Mouse (Mus musculus) liver, embryonic 13.5 days (tissue): ENCODE measurements at regions not wholly inside any gene's neighbourhood (a gene's known extent, or its start where the extent isn't known, plus 50 kb on each side); places are given as distances from the start of the nearest gene placed in this dataset.

Source experiments
- ATAC-seq: fragments of 200-750 bp; cut with Nextera tagmentation; 2 replicates; pipeline ENCODE4 v1.8.0; 2017; ENCODE audit warnings: low read depth, mild to moderate bottlenecking, moderate number of reproducible peaks, moderate library complexity
- DNase-seq: peaks from one replicate; pipeline ENCODE4 v3.0.0; 2022
- H3K27ac ChIP-seq: fragments of 300-500 bp; sonication (generic); 2 replicates; pipeline ENCODE4 v1.5.1; 2015; ENCODE audit warnings: moderate library complexity, mild to moderate bottlenecking, inconsistent platforms
- H3K27me3 ChIP-seq: fragments of 300-500 bp; sonication (generic); 2 replicates; pipeline ENCODE4 v1.6.1; 2015; ENCODE audit warnings: mild to moderate bottlenecking, inconsistent platforms
- H3K36me3 ChIP-seq: fragments of 300-500 bp; sonication (generic); 2 replicates; pipeline ENCODE4 v1.6.1; 2015; ENCODE audit warnings: mild to moderate bottlenecking, inconsistent platforms
- H3K4me1 ChIP-seq: fragments of 300-500 bp; sonication (generic); replicated peaks from 2 replicates; pipeline ENCODE4 v1.6.1; 2015; ENCODE audit warnings: inconsistent platforms
- H3K4me2 ChIP-seq: fragments of 300-500 bp; sonication (generic); 2 replicates; pipeline ENCODE4 v1.6.1; 2015; ENCODE audit warnings: inconsistent platforms, mild to moderate bottlenecking, moderate library complexity
- H3K4me3 ChIP-seq: fragments of 300-500 bp; sonication (generic); replicated peaks from 2 replicates; pipeline ENCODE4 v1.5.1; 2015; ENCODE audit warnings: mild to moderate bottlenecking, inconsistent platforms
- H3K9ac ChIP-seq: fragments of 300-500 bp; sonication (generic); 2 replicates; pipeline ENCODE4 v1.6.1; 2015; ENCODE audit warnings: mild to moderate bottlenecking, inconsistent platforms
- H3K9me3 ChIP-seq: fragments of 300-500 bp; sonication (generic); replicated peaks from 2 replicates; pipeline ENCODE4 v1.6.1; 2016; ENCODE audit warnings: inconsistent platforms
- WGBS: fragments of 180-500 bp; shearing (Covaris S2); methylation state at CpG from one replicate; pipeline ENCODE4 v1.1.7; 2015; ENCODE audit not compliant: insufficient replicate concordance; 5-methylcytosine and 5-hydroxymethylcytosine counted together

- Histone ChIP-seq H3K9ac (no peak overlapping the region), H3K9me3 (no peaks in the 10 kb centered on the region), H3K27me3 (no peaks in the 10 kb centered on the region), H3K4me1 (no peaks in the 10 kb centered on the region), H3K4me2 (no peak overlapping the region), H3K36me3 (no peaks in the 10 kb centered on the region), H3K27ac (no peak overlapping the region), H3K4me3 (no peak overlapping the region)
- no peak for DNase-seq
- no peak for ATAC-seq
- 74% methylated on average over 1 of the region's 1 CpGs for WGBS
These were observed 683.4 kb downstream of the Cypt12 start for GRCm38 (mm10) chr3:18631601-18632000.

- Histone ChIP-seq H3K9ac (no peak overlapping the region), H3K36me3 (no peaks in the 10 kb centered on the region), H3K27me3 (no peaks in the 10 kb centered on the region), H3K4me2 (no peak overlapping the region), H3K4me3 (no peak overlapping the region), H3K27ac (no peak overlapping the region), H3K9me3 (no peaks in the 10 kb centered on the region), H3K4me1 (no peaks in the 10 kb centered on the region)
- DNase-seq (no peak), ATAC-seq (no peak)
These were observed 686.6 kb downstream of the Cypt12 start for GRCm38 (mm10) chr3:18634855-18635254.

GRCm38 (mm10) chr3:18637553-18637952, 689.3 kb downstream of the Cypt12 start:
- Histone ChIP-seq H3K27ac (no peak overlapping the region), H3K4me2 (no peak overlapping the region), H3K36me3 (no peaks in the 10 kb centered on the region), H3K9me3 (no peaks in the 10 kb centered on the region), H3K27me3 (no peaks in the 10 kb centered on the region), H3K4me3 (no peak overlapping the region), H3K9ac (no peak overlapping the region), H3K4me1 (no peaks in the 10 kb centered on the region)
- DNase-seq: no peak
- ATAC-seq: no peak

DNA sequence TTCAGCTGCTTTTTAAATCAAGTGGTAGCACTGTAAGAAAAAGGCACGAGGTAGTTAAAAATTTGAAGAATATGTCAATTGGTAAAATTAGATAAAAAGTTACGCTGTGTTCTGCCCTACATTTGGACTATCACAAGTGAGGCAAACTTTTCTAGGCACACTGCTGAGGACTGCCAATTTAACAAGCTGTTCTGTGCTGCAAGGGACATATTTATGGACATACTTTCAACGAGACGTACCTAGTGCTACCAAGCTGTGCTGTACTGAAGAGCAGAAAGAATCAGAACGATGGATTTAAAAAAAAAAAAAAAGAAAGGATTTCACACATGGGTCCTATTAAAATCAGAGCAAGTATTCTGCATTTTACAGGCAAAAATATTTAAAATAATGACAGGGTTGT, 692.1 kb downstream of the Cypt12 start:
- WGBS: 67% methylated on average over 5 of the region's 5 CpGs
- ATAC-seq (no peak), DNase-seq (no peak)
- Histone ChIP-seq H3K9ac (no peak overlapping the region), H3K4me1 (no peaks in the 10 kb centered on the region), H3K4me3 (no peak overlapping the region), H3K36me3 (no peaks in the 10 kb centered on the region), H3K4me2 (no peak overlapping the region), H3K27me3 (no peaks in the 10 kb centered on the region), H3K27ac (no peak overlapping the region), H3K9me3 (no peaks in the 10 kb centered on the region)

DNA sequence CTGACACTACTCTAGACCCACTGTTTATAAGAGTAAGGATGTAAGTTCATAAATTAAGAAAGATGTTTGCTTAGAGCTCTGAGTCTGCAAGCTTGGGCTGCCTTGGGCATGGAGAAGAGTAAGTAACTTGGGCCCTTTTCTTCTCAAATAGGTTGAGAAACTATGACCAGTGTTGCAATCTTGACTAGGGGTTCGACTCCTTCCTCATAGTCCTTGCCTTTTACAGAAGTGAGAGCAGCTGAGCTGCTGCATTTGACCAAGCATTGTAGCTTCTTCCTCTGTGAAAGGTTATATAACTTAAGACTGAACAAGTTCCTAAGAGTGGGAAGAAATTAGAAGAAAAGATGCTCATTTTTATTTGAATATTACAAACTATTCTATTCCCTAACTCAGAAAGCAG, 693.5 kb downstream of the Cypt12 start:
- WGBS: 23% methylated on average over 1 of the region's 1 CpGs
- ATAC-seq (no peak), DNase-seq (no peak)

GRCm38 (mm10) chr3:18643408-18644035, 695.3 kb downstream of the Cypt12 start:
- WGBS: 53% methylated on average over 4 of the region's 4 CpGs
- Histone ChIP-seq H3K9me3 (no peaks in the 10 kb centered on the region), H3K27ac (no peak overlapping the region), H3K27me3 (no peaks in the 10 kb centered on the region), H3K4me1 (no peaks in the 10 kb centered on the region), H3K4me2 (no peak overlapping the region), H3K36me3 (no peaks in the 10 kb centered on the region), H3K9ac (no peak overlapping the region), H3K4me3 (no peak overlapping the region)
- no peak for ATAC-seq
- DNase-seq: no peak

More for the DNA sequence above, 693.5 kb downstream of the Cypt12 start:
- no peak overlapping the region for H3K27ac ChIP-seq
- no peaks in the 10 kb centered on the region for H3K9me3 ChIP-seq
- H3K4me1 ChIP-seq: no peaks in the 10 kb centered on the region
- no peak overlapping the region for H3K4me2 ChIP-seq
- no peak overlapping the region for H3K9ac ChIP-seq
- no peaks in the 10 kb centered on the region for H3K36me3 ChIP-seq
- H3K27me3 ChIP-seq: no peaks in the 10 kb centered on the region
- no peak overlapping the region for H3K4me3 ChIP-seq

- H3K4me2 ChIP-seq: no peak overlapping the region
- ATAC-seq (no peak), DNase-seq (no peak)
- WGBS: 59% methylated on average over 6 of the region's 7 CpGs
- H3K9ac ChIP-seq: no peak overlapping the region
- no peaks in the 10 kb centered on the region for H3K9me3 ChIP-seq
- no peak overlapping the region for H3K4me3 ChIP-seq
- H3K36me3 ChIP-seq: no peaks in the 10 kb centered on the region
- H3K27ac ChIP-seq: no peak overlapping the region
- H3K4me1 ChIP-seq: no peaks in the 10 kb centered on the region
- no peaks in the 10 kb centered on the region for H3K27me3 ChIP-seq
These were observed 697.3 kb downstream of the Cypt12 start for GRCm38 (mm10) chr3:18645481-18645880.

- 76% methylated on average over 7 of the region's 7 CpGs for WGBS
These were observed 697.7 kb downstream of the Cypt12 start for GRCm38 (mm10) chr3:18645927-18646326.

GRCm38 (mm10) chr3:18653557-18653956, 705.3 kb downstream of the Cypt12 start:
- Histone ChIP-seq H3K27me3 (no peaks in the 10 kb centered on the region), H3K36me3 (no peaks in the 10 kb centered on the region), H3K9ac (no peak overlapping the region), H3K4me3 (no peak overlapping the region), H3K4me2 (no peak overlapping the region), H3K27ac (no peak overlapping the region), H3K9me3 (no peaks in the 10 kb centered on the region), H3K4me1 (no peaks in the 10 kb centered on the region)
- ATAC-seq (no peak), DNase-seq (no peak)
- 52% methylated on average over 1 of the region's 1 CpGs for WGBS

More at GRCm38 (mm10) chr3:18645927-18646326, 697.7 kb downstream of the Cypt12 start:
- no peaks in the 10 kb centered on the region for H3K27me3 ChIP-seq
- no peak overlapping the region for H3K4me3 ChIP-seq
- no peak for ATAC-seq
- no peak overlapping the region for H3K27ac ChIP-seq
- H3K9ac ChIP-seq: no peak overlapping the region
- no peaks in the 10 kb centered on the region for H3K36me3 ChIP-seq
- no peak overlapping the region for H3K4me2 ChIP-seq
- no peaks in the 10 kb centered on the region for H3K9me3 ChIP-seq
- H3K4me1 ChIP-seq: no peaks in the 10 kb centered on the region
- no peak for DNase-seq

DNA sequence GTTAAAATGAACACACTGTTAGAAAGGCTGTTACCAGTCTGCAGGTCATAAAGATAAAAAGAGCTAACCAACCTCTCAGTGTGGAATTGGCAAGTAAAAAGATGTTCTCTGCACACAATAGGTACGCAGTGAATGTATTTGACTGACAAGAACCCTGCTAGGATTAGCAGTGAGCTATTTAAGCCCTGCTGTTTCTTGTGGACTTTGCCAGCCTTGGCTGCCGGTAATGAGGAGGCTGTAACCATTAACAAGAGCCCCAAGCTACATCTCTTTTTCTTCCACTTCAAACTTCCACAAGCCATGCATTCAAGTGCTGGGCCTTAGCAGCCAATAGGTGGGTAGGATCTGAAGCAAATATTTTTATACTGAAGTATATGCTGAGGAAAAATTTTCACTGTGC, 717.5 kb downstream of the Cypt12 start:
- Histone ChIP-seq H3K4me3 (no peak overlapping the region), H3K4me2 (no peak overlapping the region), H3K27me3 (no peaks in the 10 kb centered on the region), H3K36me3 (no peaks in the 10 kb centered on the region), H3K4me1 (no peaks in the 10 kb centered on the region), H3K27ac (no peak overlapping the region), H3K9me3 (no peaks in the 10 kb centered on the region), H3K9ac (no peak overlapping the region)
- WGBS: 44% methylated on average over 2 of the region's 2 CpGs
- DNase-seq (no peak), ATAC-seq (no peak)

DNA sequence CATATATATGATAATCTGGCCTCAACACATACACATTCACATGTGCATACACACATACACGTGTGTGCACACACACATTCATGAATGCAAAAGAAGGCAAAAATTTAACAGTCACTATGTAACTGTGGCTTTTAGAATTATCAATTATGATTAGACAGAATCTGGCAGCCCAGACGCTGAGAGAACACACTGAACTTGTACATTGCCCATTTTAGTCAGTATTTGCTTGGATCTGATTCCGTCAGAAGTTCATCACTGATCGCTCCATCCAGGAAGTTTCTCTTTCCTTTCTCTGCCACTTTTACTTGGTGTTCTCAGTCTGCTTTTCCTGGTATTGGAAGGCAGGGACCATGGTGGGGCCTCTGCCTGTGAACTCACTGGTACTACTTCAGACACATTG, 719.5 kb downstream of the Cypt12 start:
- H3K4me3 ChIP-seq: no peak overlapping the region
- H3K27ac ChIP-seq: no peak overlapping the region
- no peaks in the 10 kb centered on the region for H3K36me3 ChIP-seq
- no peak overlapping the region for H3K9ac ChIP-seq
- DNase-seq (no peak), ATAC-seq (no peak)
- WGBS: 81% methylated on average over 4 of the region's 4 CpGs
- no peaks in the 10 kb centered on the region for H3K4me1 ChIP-seq
- no peak overlapping the region for H3K4me2 ChIP-seq
- no peaks in the 10 kb centered on the region for H3K27me3 ChIP-seq
- H3K9me3 ChIP-seq: no peaks in the 10 kb centered on the region

DNA sequence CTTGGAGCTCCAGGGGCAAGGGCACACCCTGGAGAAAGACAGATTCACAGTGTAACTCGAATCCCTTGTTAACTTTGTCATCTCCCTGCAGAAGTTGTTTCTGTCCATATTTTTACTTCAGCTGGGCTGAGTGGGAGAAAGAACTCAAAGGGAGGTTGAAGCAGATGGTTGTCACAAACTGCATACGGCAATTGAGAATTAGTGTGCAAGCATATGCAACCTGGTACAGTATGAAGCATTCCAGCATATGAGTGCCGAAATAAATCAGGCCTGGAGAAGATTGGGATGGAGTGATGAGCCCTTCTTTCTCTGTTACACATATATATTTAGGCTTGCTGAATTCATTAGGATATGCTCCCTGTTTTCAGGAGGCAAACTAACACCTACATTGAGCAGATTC, 720.7 kb downstream of the Cypt12 start:
- H3K27ac ChIP-seq: no peak overlapping the region
- no peaks in the 10 kb centered on the region for H3K9me3 ChIP-seq
- no peak overlapping the region for H3K9ac ChIP-seq
- no peak overlapping the region for H3K4me2 ChIP-seq
- no peak for ATAC-seq
- H3K4me3 ChIP-seq: no peak overlapping the region
- no peaks in the 10 kb centered on the region for H3K4me1 ChIP-seq
- 53% methylated on average over 3 of the region's 3 CpGs for WGBS
- no peak for DNase-seq
- no peaks in the 10 kb centered on the region for H3K36me3 ChIP-seq
- H3K27me3 ChIP-seq: no peaks in the 10 kb centered on the region
